ENCODE assay signal across 11 mouse cellular contexts in genomic region chr14:20179080-20179479, GRCm38 (mm10). TPM values are rescaled to one million over a fixed set of nuclear protein-coding genes. Genes with fewer than 3 reads are reported as not detected.
A peak's percentile ranks its signal among the peaks of the same experiment; 100 is the strongest.
DNase-seq lines count a peak whose midpoint lies in the region; ATAC-seq lines count a peak whose summit lies in the region.
"Had no signal": no experiment of that assay in that cellular context is flagged by ENCODE, and none has a peak within 500 bp of the region (broad histone marks: within the 10 kb centered on the region; RNA-seq: fewer than 3 reads in every experiment).

No protein-coding gene starts in this region.

- H3K4me2 ChIP-seq in heart, embryonic 16.5 days (ENCODE audit: low read depth, low read length) = peak overlapping the region; percentile 79; the same call in 1 of the 2 replicates
- H3K4me2 ChIP-seq in limb, embryonic 13.5 days (replicated peaks) = peak overlapping the region; percentile 91

- 61% methylated on average over 3 of the region's 3 CpGs for WGBS in heart, embryonic 16.5 days
- 28% methylated on average over 3 of the region's 3 CpGs for WGBS in limb, embryonic 13.5 days

- no peaks in the 10 kb centered on the region for H3K27me3 ChIP-seq in heart, embryonic 16.5 days (ENCODE audit: control insufficient read depth, insufficient read depth, low read length)
- H3K27me3 ChIP-seq in limb, embryonic 13.5 days = no peaks in the 10 kb centered on the region
- H3K27me3 ChIP-seq: Patski had no signal

- H3K9me3 ChIP-seq in heart, embryonic 16.5 days (replicated peaks; ENCODE audit: control insufficient read depth, low read length) = no peaks in the 10 kb centered on the region
- no peaks in the 10 kb centered on the region for H3K9me3 ChIP-seq in limb, embryonic 13.5 days

- no peaks in the 10 kb centered on the region for H3K36me3 ChIP-seq in heart, embryonic 16.5 days (ENCODE audit: control insufficient read depth, insufficient read depth)
- no peaks in the 10 kb centered on the region for H3K36me3 ChIP-seq in limb, embryonic 13.5 days

- ATAC-seq in heart, embryonic 16.5 days (replicated peaks; ENCODE audit: extremely low read depth, insufficient read depth, low FRiP score) = no peak
- peak; percentile 27 for ATAC-seq in common myeloid progenitor, adult 5-6 weeks (replicated peaks; ENCODE audit: low read depth, poor library complexity, severe bottlenecking)
- ATAC-seq in limb, embryonic 13.5 days (ENCODE audit: low FRiP score, low read depth) = no peak
- ATAC-seq: Patski had no signal

- H3K9ac ChIP-seq in heart, embryonic 16.5 days (ENCODE audit: low read length) = no peak overlapping the region
- H3K9ac ChIP-seq in limb, embryonic 13.5 days = no peak overlapping the region

- H3K4me3 ChIP-seq in heart, embryonic 16.5 days (ENCODE audit: low read length) = peak overlapping the region; percentile 64
- peak overlapping the region; percentile 59 for H3K4me3 ChIP-seq in limb, embryonic 13.5 days

- H3K27ac ChIP-seq in heart, embryonic 16.5 days (ENCODE audit: low read length) = no peak overlapping the region
- no peak overlapping the region for H3K27ac ChIP-seq in limb, embryonic 13.5 days

- no peak for DNase-seq in heart, adult 9 months (ENCODE audit: low spot score in 2 of 2)
- DNase-seq in 416B (ENCODE audit: low read depth) = peak; percentile 6
- DNase-seq in ovary, postnatal 36 days (ENCODE audit: low spot score) = no peak
- no peak for DNase-seq in urinary bladder, postnatal 14 days (ENCODE audit: low spot score)
- DNase-seq in frontal cortex, adult 2 months (ENCODE audit: extremely low spot score in 1 of 2, low spot score in 1 of 2) = no peak
- DNase-seq: lung, adult 18-20 months; right cerebral cortex, postnatal 4 days had no signal

- peaks cover 4% of the 10 kb centered on the region for H3K4me1 ChIP-seq in heart, embryonic 16.5 days (ENCODE audit: control insufficient read depth, insufficient read depth, low read length)
- peaks cover 43% of the 10 kb centered on the region for H3K4me1 ChIP-seq in limb, embryonic 13.5 days

RNA-seq across cellular contexts. Expression of gene Kcnk5, which starts 2.5 kb away (rescaled TPM):
- polyA plus RNA-seq in heart, embryonic 16.5 days (2015; fragmentation: Nextera tagmentation; extraction: Ambion mirVana) = 3.9 and 4.1 TPM in 2 replicates
- 11.4 and 13.9 TPM in 2 replicates for total RNA-seq in common myeloid progenitor, adult 5-6 weeks (2017)
- polyA plus RNA-seq in limb, embryonic 13.5 days (2015; fragmentation: Nextera tagmentation; extraction: Ambion mirVana) = 5.7 and 6.4 TPM in 2 replicates
- 0.80 and 0.86 TPM in 2 replicates for polyA plus RNA-seq in frontal cortex, adult 2 months (2012; rRNA removed)

RNA-seq across cellular contexts. Expression of gene Saysd1, which starts 40.7 kb away (rescaled TPM):
- 9.1 and 9.3 TPM in 2 replicates for polyA plus RNA-seq in heart, embryonic 16.5 days (2015; fragmentation: Nextera tagmentation; extraction: Ambion mirVana)
- total RNA-seq in common myeloid progenitor, adult 5-6 weeks (2017) = 2.1 and 2.2 TPM in 2 replicates
- 11.7 and 13.2 TPM in 2 replicates for polyA plus RNA-seq in limb, embryonic 13.5 days (2015; fragmentation: Nextera tagmentation; extraction: Ambion mirVana)
- 7.9 and 8.6 TPM in 2 replicates for polyA plus RNA-seq in frontal cortex, adult 2 months (2012; rRNA removed)
